Mouse (Mus musculus) monocyte, adult 5-6 weeks (primary cell): ENCODE data around the gene Xiap. TPM values are rescaled to one million over a fixed set of nuclear protein-coding genes. Genes with fewer than 3 reads are reported as not detected.
A peak's percentile ranks its signal among the peaks of the same experiment; 100 is the strongest.

Experiments
- ATAC-seq: fragments of 153-309, 156-312 bp; replicated peaks from 2 replicates; pipeline ENCODE4 v1.8.0; 2017; ENCODE audit warnings: mild to moderate bottlenecking; ENCODE audit not compliant: low TSS enrichment, insufficient number of reproducible peaks, severe bottlenecking, poor library complexity, low FRiP score
- total RNA-seq: library from RNA; stranded (forward); fragments of 200-1000, 200-491, 200-594 nt; gene quantifications from 3 replicates; pipeline ENCODE4 v1.2.3, GENCODE M21; 2017

Gene Xiap
- total RNA-seq, 1 experiment from 2014 or later, result 75.7 TPM

- peak; percentile 52 for ATAC-seq
These were observed 8.3 kb downstream of the Xiap start for GRCm38 (mm10) chrX:42067791-42068200.

- ATAC-seq, result peak; percentile 62
These were observed 8.9 kb downstream of the Xiap start for GRCm38 (mm10) chrX:42068201-42068874.

GRCm38 (mm10) chrX:42068875-42069257 is 9.4 kb downstream of the Xiap start:
- peak; percentile 59 for ATAC-seq

GRCm38 (mm10) chrX:42087731-42088130 is 28.3 kb downstream of the Xiap start:
- ATAC-seq, result no peak

- no peak for ATAC-seq
These were observed 28.7 kb downstream of the Xiap start for GRCm38 (mm10) chrX:42088136-42088535.

GRCm38 (mm10) chrX:42107137-42107536 is 47.7 kb downstream of the Xiap start:
- no peak for ATAC-seq

- no peak for ATAC-seq
These were observed 51.1 kb downstream of the Xiap start for GRCm38 (mm10) chrX:42110585-42110984.

- ATAC-seq, result no peak
These were observed 60.1 kb downstream of the Xiap start for GRCm38 (mm10) chrX:42119442-42120048.

GRCm38 (mm10) chrX:42124963-42125697 is 65.7 kb downstream of the Xiap start:
- no peak for ATAC-seq

- no peak for ATAC-seq
These were observed 80.4 kb downstream of the Xiap start for GRCm38 (mm10) chrX:42139882-42140281.

- ATAC-seq, result 0 out of 2 replicates have a peak, but pooled peaks have one; percentile 31
These were observed 83.1 kb downstream of the Xiap start for GRCm38 (mm10) chrX:42142620-42143019.

- ATAC-seq, result no peak
These were observed 84.5 kb downstream of the Xiap start for GRCm38 (mm10) chrX:42143991-42144390.

GRCm38 (mm10) chrX:42148016-42148451 is 88.6 kb downstream of the Xiap start:
- ATAC-seq, result peak; percentile 29; the same call in 1 of the 2 replicates

GRCm38 (mm10) chrX:42148788-42149556 is 89.5 kb downstream of the Xiap start, which contains the start of gene Stag2:
Stag2 (plus strand) TSS chrX:42149317.
- peak; percentile 49 for ATAC-seq

GRCm38 (mm10) chrX:42149557-42150345 is 90.3 kb downstream of the Xiap start:
- peak; percentile 19; the same call in 1 of the 2 replicates for ATAC-seq

GRCm38 (mm10) chrX:42150346-42151023 is 91.0 kb downstream of the Xiap start:
- ATAC-seq, result peak; percentile 42

- ATAC-seq, result no peak
These were observed 91.7 kb downstream of the Xiap start for GRCm38 (mm10) chrX:42151024-42151754.
